Mouse (Mus musculus) lung, postnatal 0 days (tissue): ENCODE measurements around the gene Sh3gl2. TPM values are rescaled to one million over a fixed set of nuclear protein-coding genes. Genes with fewer than 3 reads are reported as not detected.

Source experiments
- ATAC-seq: fragments of 200-750 bp; cut with Nextera tagmentation; 2 replicates; pipeline ENCODE4 v1.8.0; 2017; ENCODE audit warnings: moderate library complexity
- DNase-seq: peaks from one replicate; pipeline ENCODE4 v3.0.0-alpha.2; 2016; ENCODE audit warnings: low spot score
- H3K27ac ChIP-seq: fragments of 300-500 bp; sonication (generic); 2 replicates; pipeline ENCODE4 v1.5.1; 2014; ENCODE audit warnings: antibody characterized with exemption, mild to moderate bottlenecking, low read length, mixed read lengths
- H3K27me3 ChIP-seq: fragments of 300-500 bp; sonication (generic); replicated peaks from 2 replicates; pipeline ENCODE4 v1.6.1; 2014; ENCODE audit warnings: low read length, mixed read lengths; ENCODE audit not compliant: insufficient read depth
- H3K36me3 ChIP-seq: fragments of 300-500 bp; sonication (generic); 2 replicates; pipeline ENCODE4 v1.6.1; 2014; ENCODE audit warnings: low read length, mixed read lengths; ENCODE audit not compliant: insufficient read depth
- H3K4me1 ChIP-seq: fragments of 300-500 bp; sonication (generic); 2 replicates; pipeline ENCODE4 v1.6.1; 2014; ENCODE audit warnings: antibody characterized with exemption, low read depth, low read length, mixed read lengths; ENCODE audit not compliant: insufficient read depth
- H3K4me2 ChIP-seq: fragments of 300-500 bp; sonication (generic); replicated peaks from 2 replicates; pipeline ENCODE4 v1.6.1; 2014; ENCODE audit warnings: low read depth, mild to moderate bottlenecking, low read length, moderate library complexity, mixed read lengths
- H3K4me3 ChIP-seq: fragments of 300-500 bp; sonication (generic); 2 replicates; pipeline ENCODE4 v1.5.1; 2014; ENCODE audit warnings: low read depth, low read length
- H3K9ac ChIP-seq: fragments of 300-500 bp; sonication (generic); replicated peaks from 2 replicates; pipeline ENCODE4 v1.6.1; 2014; ENCODE audit warnings: low read depth, mild to moderate bottlenecking
- H3K9me3 ChIP-seq: fragments of 300-500 bp; sonication (generic); 2 replicates; pipeline ENCODE4 v1.6.1; 2016; ENCODE audit warnings: low read length, mixed read lengths
- CTCF ChIP-seq: IDR thresholded peaks from 2 replicates; pipeline ENCODE4 v1.5.1; 2016; ENCODE audit warnings: antibody characterized with exemption, mild to moderate bottlenecking
- EP300 ChIP-seq: IDR thresholded peaks from 2 replicates; pipeline ENCODE4 v1.6.1; 2016; ENCODE audit warnings: antibody characterized with exemption, mild to moderate bottlenecking, control low read depth
- WGBS: fragments of 180-500 bp; shearing (Covaris S2); extraction: QIAGEN DNeasy Blood & Tissue Kit; methylation state at CpG from one replicate; pipeline ENCODE4 v1.1.7; 2014; 5-methylcytosine and 5-hydroxymethylcytosine counted together
- polyA plus RNA-seq: library from polyadenylated mRNA; unstranded; fragments of >200 nt; fragmentation: Nextera tagmentation; extraction: Ambion mirVana; gene quantifications from 2 replicates; pipeline ENCODE4 v1.2.1, GENCODE M21; 2015

Sh3gl2 gene
- polyA plus RNA-seq, 1 experiment from 2014 or later, result 1.2 TPM

GRCm38 (mm10) chr4:85227664-85228588 lies 23.0 kb downstream of the Sh3gl2 start:
- Histone ChIP-seq H3K36me3 (no peaks in the 10 kb centered on the region), H3K4me2 (no peak overlapping the region), H3K27ac (no peak overlapping the region), H3K4me3 (no peak overlapping the region), H3K4me1 (no peaks in the 10 kb centered on the region), H3K27me3 (no peaks in the 10 kb centered on the region), H3K9me3 (no peaks in the 10 kb centered on the region), H3K9ac (no peak overlapping the region)
- WGBS, result 58% methylated on average over 9 of the region's 9 CpGs
- no peak for DNase-seq
- TF ChIP-seq CTCF (no peak), EP300 (no peak)
- ATAC-seq, result no peak

- Histone ChIP-seq H3K9me3 (no peaks in the 10 kb centered on the region), H3K27me3 (no peaks in the 10 kb centered on the region), H3K4me3 (no peak overlapping the region), H3K9ac (no peak overlapping the region), H3K4me2 (no peak overlapping the region), H3K36me3 (no peaks in the 10 kb centered on the region), H3K27ac (no peak overlapping the region), H3K4me1 (no peaks in the 10 kb centered on the region)
- DNase-seq (no peak), ATAC-seq (no peak)
- no peak for TF ChIP-seq CTCF
- no peak for TF ChIP-seq EP300
- WGBS, result 83% methylated on average over 5 of the region's 5 CpGs
Observed at GRCm38 (mm10) chr4:85228589-85228948, 23.6 kb downstream of the Sh3gl2 start.

GRCm38 (mm10) chr4:85232386-85233381 lies 27.8 kb downstream of the Sh3gl2 start:
- DNase-seq (no peak), ATAC-seq (no peak)
- TF ChIP-seq EP300 (no peak), CTCF (no peak)
- H3K9me3 ChIP-seq, result no peaks in the 10 kb centered on the region
- no peak overlapping the region for H3K4me3 ChIP-seq
- no peak overlapping the region for H3K9ac ChIP-seq
- H3K4me2 ChIP-seq, result no peak overlapping the region
- H3K4me1 ChIP-seq, result no peaks in the 10 kb centered on the region
- H3K36me3 ChIP-seq, result no peaks in the 10 kb centered on the region
- no peak overlapping the region for H3K27ac ChIP-seq
- WGBS, result 66% methylated on average over 14 of the region's 14 CpGs
- H3K27me3 ChIP-seq, result no peaks in the 10 kb centered on the region

GRCm38 (mm10) chr4:85241675-85242074 lies 36.7 kb downstream of the Sh3gl2 start:
- Histone ChIP-seq H3K9me3 (no peaks in the 10 kb centered on the region), H3K4me3 (no peak overlapping the region), H3K36me3 (no peaks in the 10 kb centered on the region), H3K4me2 (no peak overlapping the region), H3K27ac (no peak overlapping the region), H3K4me1 (no peaks in the 10 kb centered on the region), H3K27me3 (no peaks in the 10 kb centered on the region), H3K9ac (no peak overlapping the region)
- ATAC-seq (no peak), DNase-seq (no peak)
- 82% methylated on average over 3 of the region's 3 CpGs for WGBS
- TF ChIP-seq CTCF (no peak), EP300 (no peak)

GRCm38 (mm10) chr4:85242562-85242961 lies 37.6 kb downstream of the Sh3gl2 start:
- Histone ChIP-seq H3K27me3 (no peaks in the 10 kb centered on the region), H3K4me2 (no peak overlapping the region), H3K27ac (no peak overlapping the region), H3K36me3 (no peaks in the 10 kb centered on the region), H3K4me1 (no peaks in the 10 kb centered on the region), H3K9ac (no peak overlapping the region), H3K4me3 (no peak overlapping the region), H3K9me3 (no peaks in the 10 kb centered on the region)
- TF ChIP-seq CTCF, result no peak
- no peak for TF ChIP-seq EP300
- DNase-seq (no peak), ATAC-seq (no peak)
- WGBS, result 69% methylated on average over 2 of the region's 2 CpGs

- Histone ChIP-seq H3K4me1 (no peaks in the 10 kb centered on the region), H3K4me2 (no peak overlapping the region), H3K9ac (no peak overlapping the region), H3K4me3 (no peak overlapping the region), H3K9me3 (no peaks in the 10 kb centered on the region), H3K27ac (no peak overlapping the region), H3K27me3 (no peaks in the 10 kb centered on the region), H3K36me3 (no peaks in the 10 kb centered on the region)
- WGBS, result 65% methylated on average over 3 of the region's 3 CpGs
- ATAC-seq (no peak), DNase-seq (no peak)
- TF ChIP-seq CTCF (no peak), EP300 (no peak)
Observed at GRCm38 (mm10) chr4:85248673-85249072, 43.7 kb downstream of the Sh3gl2 start.
